Mouse (Mus musculus) 3T3-L1 (cell line): ENCODE measurements around the gene Mtfmt.

Experiments
- DNase-seq: peaks from one replicate; pipeline ENCODE4 v3.0.0-alpha.2; 2015; ENCODE audit warnings: low read depth, low spot score

Mtfmt gene

DNA sequence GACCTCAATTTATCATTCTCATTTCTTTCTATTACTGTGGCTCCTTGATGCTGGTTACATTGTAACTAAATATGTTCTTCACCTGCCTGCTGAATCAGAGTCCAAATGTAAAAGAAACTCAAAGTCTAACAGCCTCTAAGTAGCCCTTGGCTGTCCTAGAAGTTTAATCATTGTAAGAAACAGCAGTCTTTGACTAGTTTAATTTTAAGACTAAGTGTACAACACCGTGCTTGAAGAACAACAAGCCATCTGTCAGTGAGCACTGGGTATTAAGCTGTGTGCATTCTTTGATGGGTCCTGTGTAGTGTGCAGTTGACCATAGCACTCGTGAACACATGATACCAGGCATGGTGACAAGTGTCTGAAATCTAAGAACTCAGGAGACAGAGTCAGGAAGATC, 8.1 kb upstream of the Mtfmt start:
- no peak for DNase-seq

DNA sequence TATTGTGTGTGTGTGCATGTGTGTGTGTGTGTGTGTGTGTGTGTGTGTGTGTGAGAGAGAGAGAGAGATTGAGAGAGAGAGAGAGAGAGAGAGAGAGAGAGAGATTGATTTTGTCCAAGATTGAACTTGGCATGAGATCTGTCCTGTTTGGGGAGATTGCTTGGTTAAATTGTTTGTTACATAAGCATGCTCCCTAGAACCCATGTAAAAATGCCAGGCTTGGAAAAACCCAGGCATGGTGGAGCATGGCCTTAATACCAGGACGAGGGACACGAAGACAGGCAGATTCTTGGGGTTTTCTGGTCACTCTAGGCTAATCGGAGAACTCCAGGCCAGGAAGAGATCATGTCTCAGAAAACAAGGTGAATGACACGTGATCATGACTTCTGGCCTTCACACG, 7.6 kb upstream of the Mtfmt start:
- DNase-seq = no peak

DNA sequence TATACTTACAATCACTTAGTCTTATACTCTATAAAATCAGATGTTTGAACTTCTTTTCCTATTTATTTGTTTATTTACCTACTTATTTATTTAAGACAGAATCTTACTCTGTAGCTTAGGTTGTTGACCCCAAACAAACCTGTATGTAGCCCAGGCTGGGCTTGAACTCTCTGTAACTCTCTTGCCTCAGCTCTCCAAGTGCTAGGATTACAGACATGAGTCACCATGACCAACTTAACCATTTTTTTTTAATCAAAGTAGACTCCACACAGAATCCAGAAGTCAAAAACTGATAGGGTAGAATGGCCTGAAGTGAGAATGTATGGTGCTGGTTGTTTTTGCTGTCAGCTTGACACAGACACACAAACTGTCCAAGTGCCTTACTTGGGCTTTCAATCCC, 5.2 kb upstream of the Mtfmt start:
- DNase-seq = peak; percentile 55

DNA sequence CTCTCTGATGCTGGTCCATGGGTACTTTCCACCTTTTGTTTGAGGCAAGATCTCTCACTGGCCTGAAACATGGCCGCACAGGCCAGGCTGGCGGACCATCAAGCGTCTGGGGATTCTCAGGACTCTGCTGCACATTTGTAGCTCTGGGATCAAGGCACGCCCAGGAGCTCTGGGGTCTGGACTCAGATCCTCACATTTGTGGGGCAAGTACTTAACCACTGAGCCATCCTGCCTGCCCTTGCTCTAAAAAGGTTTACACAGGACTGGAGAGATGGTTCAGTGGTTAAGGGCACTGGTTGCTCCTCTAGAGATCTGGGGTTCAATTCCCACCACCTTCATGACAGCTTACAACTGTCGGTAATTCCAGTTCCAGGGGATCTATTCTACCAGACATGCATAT, 4.7 kb upstream of the Mtfmt start:
- DNase-seq = no peak

DNA sequence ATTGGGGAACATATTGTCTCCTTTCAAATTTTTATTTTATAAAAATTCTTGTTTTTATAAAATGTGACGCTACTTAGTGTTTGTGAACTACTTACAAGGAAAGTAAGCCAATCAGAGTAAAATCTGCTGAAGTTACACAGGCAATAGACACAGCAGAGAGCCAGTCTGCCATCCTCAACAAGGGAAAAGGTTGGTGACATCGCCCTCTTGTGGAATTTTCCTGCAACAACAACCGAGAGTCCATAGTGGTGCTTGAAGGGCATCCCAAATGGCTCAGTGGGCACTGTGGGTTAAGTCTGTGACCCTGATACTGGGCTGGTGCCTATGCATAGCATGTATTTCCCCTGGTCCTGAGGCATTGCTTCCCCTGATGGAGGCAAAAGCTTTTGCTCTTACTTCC, 3.3 kb upstream of the Mtfmt start:
- peak; percentile 90 for DNase-seq

DNA sequence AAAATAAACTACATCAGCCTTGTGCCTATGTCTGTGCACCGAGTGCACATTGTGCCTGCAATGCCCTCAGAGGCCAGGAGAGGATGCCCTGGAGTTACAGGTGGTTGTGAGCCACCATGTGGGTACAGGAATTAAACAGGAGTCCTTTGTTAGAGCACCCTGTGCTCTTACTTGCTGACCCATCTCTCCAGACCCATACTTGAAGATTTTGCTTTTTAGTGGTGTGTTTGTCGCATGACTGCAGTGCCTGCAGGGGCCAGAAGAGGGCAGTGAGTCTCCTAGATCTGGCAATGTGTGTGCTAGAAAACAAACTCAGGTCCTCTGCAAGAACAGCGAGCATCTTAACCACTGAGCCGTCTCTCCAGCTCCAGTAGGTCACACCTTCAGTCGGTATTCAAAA, 1.4 kb upstream of the Mtfmt start:
- DNase-seq = peak; percentile 78

DNA sequence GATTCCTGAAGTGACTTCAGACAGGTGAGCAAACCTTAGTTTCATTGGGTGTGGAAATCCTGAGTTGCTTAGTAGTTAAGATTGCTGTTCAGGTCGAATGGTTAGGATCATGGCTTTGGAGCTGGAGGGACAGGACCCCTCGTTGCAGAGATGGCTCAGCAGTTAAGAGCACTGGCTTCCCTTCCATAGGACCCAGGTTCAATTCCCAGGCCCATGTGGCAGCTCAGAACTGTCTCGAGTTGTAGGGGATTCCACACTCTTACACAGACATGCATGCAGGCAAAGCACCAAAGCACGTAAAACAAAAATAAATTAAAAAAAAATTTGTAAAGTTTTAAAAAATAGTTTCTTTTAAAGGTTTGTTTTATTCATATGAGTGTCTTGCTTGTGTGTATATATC, 371 bp upstream of the Mtfmt start:
- DNase-seq = no peak

DNA sequence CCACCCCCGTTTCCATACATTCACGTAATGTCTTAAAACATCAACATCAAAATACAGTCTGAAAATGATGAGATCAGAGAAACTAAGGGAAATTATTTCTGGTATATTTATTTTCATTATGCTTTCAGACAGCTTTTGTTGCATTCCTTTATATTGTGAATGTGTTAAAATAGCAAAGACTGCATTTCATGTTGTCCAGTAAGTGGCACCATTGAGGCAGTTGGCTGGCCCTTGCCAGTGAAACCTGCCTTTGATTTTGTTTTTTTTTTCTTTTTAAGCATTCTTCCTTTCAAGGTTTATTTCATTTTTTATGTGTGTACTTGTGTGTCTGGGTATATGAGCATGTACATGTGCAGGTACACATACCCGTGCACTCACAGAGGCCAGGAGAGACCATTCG, 9.1 kb downstream of the Mtfmt start:
- peak; percentile 35 for DNase-seq

DNA sequence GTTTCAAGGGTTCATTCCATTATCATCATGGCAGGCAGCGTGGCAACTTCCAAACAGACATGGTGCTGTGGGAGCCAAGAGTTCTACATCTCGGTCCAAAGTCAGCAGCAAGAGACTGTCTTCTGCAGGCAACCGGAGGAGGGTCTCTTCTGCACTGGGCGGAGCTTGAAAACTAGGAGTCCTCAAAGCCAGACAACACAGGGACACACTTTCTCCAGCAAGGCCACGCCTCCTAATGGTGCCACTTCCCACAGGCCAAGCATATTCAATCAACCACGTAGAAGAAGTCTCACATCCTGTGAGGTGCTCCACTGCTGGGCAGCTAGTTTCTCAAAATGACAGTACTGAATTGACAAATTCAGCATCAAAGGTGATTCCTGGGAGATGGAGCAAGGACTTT, 12.4 kb downstream of the Mtfmt start:
- no peak for DNase-seq

DNA sequence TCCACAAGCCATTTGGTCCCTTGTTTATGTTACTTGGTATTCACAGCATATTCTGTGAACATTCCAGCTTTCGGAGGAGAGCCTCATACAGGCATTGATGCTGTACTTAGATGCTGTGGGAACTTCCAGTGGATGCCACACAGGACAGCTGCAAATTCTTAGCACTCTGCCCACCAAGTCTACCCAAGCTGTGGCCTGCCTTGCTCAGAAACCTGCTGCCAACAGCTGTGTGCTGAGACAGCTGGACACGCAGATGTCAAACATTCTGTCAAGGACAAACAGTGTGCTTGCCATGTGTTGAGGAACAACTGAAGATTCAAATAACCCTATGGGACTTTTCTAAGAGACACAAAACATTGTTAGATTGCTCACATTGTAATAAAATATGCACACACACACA, 23.4 kb downstream of the Mtfmt start:
- no peak for DNase-seq

DNA sequence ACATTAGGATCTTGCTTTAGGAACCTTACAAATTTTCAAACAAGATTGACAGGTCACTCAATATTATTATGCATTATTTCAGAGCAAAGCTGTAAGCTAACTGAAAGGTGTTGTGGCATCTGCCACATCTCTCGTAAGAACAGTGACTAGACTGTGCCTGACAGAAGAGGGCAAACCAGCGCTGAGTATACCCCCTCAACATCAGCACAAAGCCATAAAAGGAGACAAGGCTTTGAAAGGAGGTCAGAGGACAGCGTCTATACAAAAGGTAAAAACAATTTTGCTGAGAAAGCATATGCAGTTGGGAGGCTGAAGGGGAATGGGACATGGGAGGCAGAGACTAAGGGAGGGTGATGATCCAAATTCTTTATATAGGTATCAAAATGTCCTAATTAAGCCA, 24.6 kb downstream of the Mtfmt start:
- no peak for DNase-seq

DNA sequence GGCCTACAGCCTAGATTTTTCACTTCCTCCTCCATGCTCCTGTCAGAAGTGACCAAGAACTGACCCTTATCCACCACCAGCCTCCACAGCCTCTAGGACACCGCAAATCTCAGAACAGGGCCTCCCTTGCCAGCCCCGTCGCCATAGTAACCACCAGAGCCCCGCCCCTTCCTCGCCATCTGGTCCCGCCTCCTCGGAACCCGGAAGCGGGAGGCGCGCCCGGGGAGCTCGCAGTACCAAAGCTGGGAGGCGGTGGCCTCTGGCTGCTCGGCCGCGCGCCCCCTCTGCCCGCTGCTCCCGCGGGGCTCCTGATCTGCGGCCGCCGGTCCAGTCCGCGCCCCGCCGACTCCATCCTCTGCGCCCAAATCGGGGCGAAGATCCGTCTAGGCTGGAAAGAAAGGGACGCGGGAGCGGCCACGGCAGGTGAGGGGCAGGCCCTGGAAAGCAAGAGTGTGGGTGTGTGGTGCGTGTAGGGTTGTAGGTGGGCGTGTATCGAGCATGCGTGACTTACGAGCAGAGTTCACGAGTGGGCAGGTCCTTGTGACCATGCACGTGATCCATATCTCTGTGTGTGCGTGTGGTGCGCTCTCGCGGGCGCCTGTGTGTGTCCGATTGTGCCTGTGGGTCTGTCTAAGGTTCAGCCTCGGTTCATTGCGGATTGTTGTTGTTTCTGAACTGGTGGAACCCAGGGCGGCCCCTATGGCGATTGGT, 25.3 kb downstream of the Mtfmt start, which contains the start of gene Spg21:
Spg21 (plus strand) TSS at position 216 of the 711 bp plus-strand sequence.
- DNase-seq = peak; percentile 92

DNA sequence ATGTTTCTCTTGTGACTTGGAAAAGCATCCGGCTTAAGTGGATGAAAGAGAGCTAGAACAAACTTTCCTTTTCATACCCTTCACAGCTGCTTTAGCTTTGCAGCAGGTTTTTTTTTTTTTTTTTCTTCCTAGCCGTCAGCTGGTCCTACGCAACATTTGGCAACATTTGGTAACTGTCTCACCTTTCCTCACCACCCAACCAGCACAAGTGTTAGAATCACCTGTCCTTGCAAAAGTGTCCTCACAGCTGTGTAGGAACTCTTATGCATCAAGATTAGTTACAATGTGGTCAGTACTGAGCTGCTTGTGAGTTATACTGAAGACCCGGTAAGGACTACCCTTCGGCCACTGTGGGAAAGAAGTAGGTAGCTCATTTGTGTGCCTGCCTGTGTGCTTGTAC, 27.0 kb downstream of the Mtfmt start:
- DNase-seq = peak; percentile 5

DNA sequence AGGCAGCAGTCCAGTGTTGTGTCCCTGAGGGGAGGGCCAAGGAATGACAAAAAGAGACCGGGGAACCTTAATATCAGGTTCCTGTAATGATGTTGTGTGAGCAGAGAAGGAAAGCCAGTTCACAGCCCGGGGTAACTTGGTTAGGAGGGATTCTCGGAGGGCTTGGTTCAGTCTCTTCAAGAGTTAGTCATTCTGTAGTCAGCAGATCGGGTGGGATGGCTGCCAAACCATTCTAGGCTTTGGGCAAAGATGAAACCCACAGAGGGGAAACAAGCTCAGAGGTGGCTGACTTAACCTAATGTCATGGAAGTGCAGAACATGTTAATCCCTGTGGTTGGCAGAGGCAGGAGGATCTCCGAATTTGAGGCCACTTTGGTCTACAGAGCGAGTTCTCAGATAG, 28.6 kb downstream of the Mtfmt start:
- peak; percentile 90 for DNase-seq

DNA sequence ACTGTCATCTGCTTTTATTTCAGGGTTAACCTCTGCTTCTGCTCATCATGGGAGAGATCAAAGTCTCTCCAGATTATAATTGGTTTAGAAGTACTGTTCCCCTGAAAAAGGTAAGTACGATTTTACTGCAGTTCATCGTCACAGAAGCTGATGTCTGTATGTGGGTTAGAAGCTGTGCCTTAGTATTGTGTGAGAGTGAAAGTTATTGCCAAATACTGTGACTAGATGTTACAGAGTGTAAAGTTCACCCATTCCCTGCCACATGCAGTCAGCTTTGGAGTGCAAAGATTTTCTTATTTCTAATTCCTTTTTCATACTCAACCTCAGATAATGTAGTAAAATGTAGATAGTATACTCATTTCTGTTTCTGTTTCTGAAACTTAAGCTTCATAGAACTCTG, 29.7 kb downstream of the Mtfmt start:
- DNase-seq = no peak

DNA sequence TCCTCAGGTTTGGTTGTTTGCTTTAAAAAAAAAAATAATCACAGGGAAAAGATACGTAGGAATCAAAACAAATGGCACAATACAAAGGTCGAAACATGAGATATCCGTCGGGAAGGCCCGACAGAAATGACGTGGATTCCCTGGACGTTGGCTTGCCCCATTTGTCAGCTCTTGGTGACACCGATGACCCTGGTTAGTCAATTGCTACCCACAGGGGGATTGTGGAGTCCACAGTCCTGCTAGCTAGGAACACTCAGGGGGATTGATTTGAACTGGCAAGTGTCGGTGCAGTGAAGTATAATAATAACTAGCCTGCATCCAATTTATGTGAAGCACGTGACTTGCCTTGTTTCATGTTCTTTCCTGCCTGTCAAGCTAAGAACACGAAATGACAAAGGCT, 32.1 kb downstream of the Mtfmt start:
- DNase-seq = no peak

DNA sequence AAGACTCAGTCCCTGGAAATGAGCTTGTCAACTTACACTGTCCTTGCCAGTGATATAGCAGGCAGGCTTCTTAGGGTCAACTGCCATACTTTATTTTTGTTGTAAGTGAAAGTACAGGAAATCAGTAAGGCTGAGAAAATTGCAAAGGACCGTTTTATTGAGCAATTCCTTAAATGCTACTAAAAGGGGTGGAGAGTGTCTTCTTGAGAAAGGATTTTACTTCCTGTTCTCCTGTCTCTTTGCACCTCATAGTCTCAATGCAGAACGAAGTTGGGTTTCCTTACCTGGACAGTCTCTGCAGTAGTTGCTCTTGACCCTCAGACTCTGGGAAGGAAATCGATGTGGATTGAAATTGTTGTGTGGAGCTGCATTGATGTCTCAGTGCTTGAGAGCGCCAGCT, 37.2 kb downstream of the Mtfmt start:
- DNase-seq = no peak

DNA sequence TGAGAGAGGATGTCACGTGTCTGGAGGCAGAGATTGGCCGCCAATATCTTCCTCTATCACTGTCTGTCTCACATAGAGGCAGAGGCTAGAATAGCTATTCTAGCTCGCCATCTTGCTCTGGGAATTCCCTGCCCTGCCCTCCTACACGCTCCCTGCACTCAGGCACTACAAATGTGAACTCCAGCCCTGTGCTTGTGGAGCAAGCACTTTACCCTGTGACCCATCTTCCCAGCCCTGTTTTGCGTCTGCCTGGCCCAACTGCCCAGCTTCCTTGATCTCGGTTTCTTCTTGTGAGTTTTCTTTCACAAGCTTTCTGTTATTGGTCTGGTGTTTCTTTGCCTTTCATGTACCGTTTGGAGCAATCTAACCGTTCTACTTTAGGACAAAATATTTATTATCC, 43.6 kb downstream of the Mtfmt start:
- DNase-seq = no peak

DNA sequence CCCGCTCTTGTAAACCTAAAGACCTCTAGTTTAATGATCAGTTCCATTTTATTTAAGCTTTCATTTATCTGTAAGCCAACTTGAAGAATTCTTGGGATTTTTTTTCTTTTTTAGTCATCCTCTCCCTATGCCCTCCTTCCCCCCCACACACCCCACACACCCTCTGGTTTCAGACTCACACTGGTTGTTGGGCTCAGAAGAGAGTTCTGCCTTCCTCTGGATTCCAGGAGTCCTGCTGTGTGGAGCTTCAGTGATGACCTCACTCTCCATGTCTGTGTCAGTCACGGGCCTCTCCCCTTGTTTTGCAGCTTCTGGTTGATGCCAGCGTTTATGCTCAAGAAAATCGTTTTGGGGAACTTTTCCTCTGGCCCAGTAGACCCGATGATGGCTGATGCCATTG, 44.5 kb downstream of the Mtfmt start:
- DNase-seq = no peak

DNA sequence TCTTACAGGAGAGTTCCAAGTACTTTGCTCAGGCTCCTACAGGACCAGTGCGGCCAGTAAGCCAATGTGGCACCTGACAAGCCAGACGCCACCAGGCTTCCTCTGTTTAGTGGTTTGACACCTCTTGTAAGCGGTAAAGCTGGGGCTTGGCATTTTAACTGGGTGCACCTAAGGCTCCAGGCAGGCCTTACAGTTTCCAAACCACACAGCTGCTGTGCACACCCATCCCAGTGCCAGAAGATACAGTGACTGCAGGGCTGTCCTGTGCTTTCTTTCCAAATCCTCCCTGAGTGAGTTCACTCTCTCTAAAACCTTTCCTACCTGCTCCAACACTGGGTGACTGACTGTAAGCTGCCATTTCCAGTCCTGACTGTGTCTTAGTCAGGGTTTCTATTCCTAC, 55.9 kb downstream of the Mtfmt start:
- no peak for DNase-seq

DNA sequence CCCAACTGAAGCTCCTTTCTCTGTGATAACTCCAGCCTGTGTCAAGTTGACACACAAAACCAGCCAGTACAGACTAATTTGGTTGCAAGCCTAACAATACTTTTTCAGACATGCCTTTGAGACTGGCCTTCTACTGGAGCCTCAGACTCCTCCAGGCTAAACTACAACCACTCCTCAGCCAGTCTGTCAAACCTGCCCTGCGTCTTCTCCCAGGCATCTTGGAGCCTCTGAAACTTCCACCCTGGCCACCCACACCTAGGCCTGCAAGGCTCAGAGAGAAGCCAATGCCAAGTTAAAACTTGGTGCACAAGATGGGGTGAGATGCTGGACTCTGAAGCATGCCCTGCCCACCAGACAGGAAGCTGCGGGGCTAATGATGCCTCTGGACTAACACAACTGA, 56.8 kb downstream of the Mtfmt start:
- no peak for DNase-seq

DNA sequence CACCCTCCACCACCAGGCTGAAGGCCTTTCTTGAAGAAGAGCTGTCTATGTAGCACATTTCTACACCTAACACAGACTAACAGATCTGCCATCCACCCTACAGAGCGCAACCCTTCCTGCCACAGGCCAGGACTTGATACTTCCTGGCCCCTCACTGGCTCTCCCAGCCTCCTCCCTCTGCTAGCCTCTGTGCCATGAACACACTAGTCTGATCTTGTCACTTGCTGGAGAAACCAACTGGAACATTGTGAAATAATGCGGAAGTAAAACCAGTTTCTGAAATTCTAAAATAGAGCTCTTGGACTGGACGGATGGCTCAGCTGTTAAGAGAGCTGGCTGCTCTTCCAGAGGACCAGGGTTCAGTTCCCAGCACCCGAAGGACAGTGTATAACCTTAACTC, 57.3 kb downstream of the Mtfmt start:
- DNase-seq = no peak

DNA sequence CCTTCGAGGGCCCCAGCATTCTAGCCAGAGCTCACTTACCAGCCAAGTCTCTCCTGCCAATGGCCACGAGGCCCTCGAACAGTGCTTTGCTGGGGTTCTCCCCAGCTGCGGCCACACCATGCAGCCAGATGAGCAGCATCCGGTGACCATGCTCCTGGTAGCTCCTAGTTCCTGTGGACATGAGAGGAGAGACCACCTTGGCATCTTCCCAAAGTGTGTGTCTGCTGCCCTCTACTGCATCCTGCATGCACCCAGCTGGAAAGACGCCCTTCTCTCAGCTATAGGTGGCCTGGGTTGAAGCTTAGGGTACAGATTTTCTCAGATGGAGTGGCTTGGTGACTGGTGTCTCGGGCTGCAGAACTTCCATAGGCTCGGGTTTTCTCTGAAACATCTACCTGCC, 66.6 kb downstream of the Mtfmt start:
- DNase-seq = peak; percentile 39
